Mouse (Mus musculus): Measurements from ENCODE around the gene Fam216b.

DNA sequence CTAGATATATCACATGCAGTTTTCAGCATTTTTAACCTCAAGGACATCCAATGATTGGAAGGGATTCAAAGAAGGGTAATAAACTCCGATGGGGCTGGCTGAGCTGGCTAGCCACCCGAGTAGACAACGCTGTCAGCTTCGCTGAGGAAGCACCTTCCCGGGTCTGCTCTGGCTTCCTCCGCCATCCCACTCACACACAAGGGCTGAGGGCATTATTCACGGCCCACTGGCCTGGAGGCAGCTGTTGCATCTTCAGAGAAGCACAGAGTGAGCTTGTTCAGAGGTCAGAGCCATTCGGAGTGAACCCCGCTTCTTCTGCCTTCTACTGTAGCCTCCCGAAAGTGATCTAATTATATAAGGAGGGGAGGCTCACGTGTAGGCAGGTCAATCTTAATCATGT is 26.3 kb downstream of the Fam216b start:
- TF ChIP-seq CTCF (conservative IDR thresholded peaks at IDR 0.05 in 1 of 2, IDR thresholded peaks at IDR 0.05 in 1 of 2; ENCODE audit: low read depth in 2 of 2, low read length in 2 of 2) (no peak), SMC3 (IDR thresholded peaks at IDR 0.05; ENCODE audit: low read depth, low read length) (no peak), GABPA (IDR thresholded peaks at IDR 0.05; ENCODE audit: insufficient replicate concordance, low read depth, low read length) (no peak), USF1 (IDR thresholded peaks at IDR 0.05; ENCODE audit: low read depth, low read length) (no peak), POLR2A (IDR thresholded peaks at IDR 0.05; ENCODE audit: low read depth, low read length) (no peak), TCF12 (IDR thresholded peaks at IDR 0.05; ENCODE audit: low read depth, low read length) (no peak), POLR2AphosphoS2 (IDR thresholded peaks at IDR 0.05; ENCODE audit: low read depth, low read length) (no peak), NRF1 (IDR thresholded peaks at IDR 0.05; ENCODE audit: low read depth, low read length) (no peak), ZMIZ1 (IDR thresholded peaks at IDR 0.05; ENCODE audit: low read depth, low read length) (no peak), UBTF (IDR thresholded peaks at IDR 0.05; ENCODE audit: low read depth, low read length) (no peak), MAX (IDR thresholded peaks at IDR 0.05; ENCODE audit: low read length) (no peak), EP300 (IDR thresholded peaks at IDR 0.05; ENCODE audit: low read length) (no peak)
